Mouse (Mus musculus) large intestine, adult 2 months (tissue): ENCODE data around the gene Dynlt1b. TPM values are rescaled to one million over a fixed set of nuclear protein-coding genes. Genes with fewer than 3 reads are reported as not detected.
"Not testable (repeated sequence)": the region's sequence is repeated elsewhere in the genome, so short reads cannot be mapped to it uniquely, and the experiment has no call there.

ENCODE experiments used
- DNase-seq: peaks from one replicate; pipeline ENCODE4 v3.0.0-alpha.2; 2012; ENCODE audit warnings: low read depth, low spot score
- WGBS: fragments of 180-500 bp; shearing (Covaris S2); methylation state at CpG from one replicate; pipeline ENCODE4 v1.1.7; 2018; 5-methylcytosine and 5-hydroxymethylcytosine counted together
- polyA plus RNA-seq: library from polyadenylated mRNA; depleted of rRNA; stranded (reverse); fragments of >200 nt; gene quantifications from 2 replicates; pipeline ENCODE4 v1.2.3, GENCODE M21; 2012; rRNA removed

Gene Dynlt1b
- 354 and 485 TPM in 2 replicates for polyA plus RNA-seq

- 1% methylated on average over 27 of the region's 27 CpGs for WGBS
- DNase-seq, result peak; percentile 64
Measured at GRCm38 (mm10) chr17:6429945-6430344, at the start of gene Dynlt1b. TSS of gene Dynlt1b (plus strand) at chr17:6430112.

GRCm38 (mm10) chr17:6380182-6380841 lies 49.6 kb upstream of the Dynlt1b start:
- 89% methylated on average over 2 of the region's 8 CpGs for WGBS
- DNase-seq, result not testable (repeated sequence)

GRCm38 (mm10) chr17:6381071-6381682 lies 48.7 kb upstream of the Dynlt1b start:
- no CpG with 5 or more reads among the region's 8 CpGs for WGBS
- DNase-seq, result not testable (repeated sequence)

GRCm38 (mm10) chr17:6386927-6387326 lies 43.0 kb upstream of the Dynlt1b start:
- WGBS, result no CpG with 5 or more reads among the region's 4 CpGs
- DNase-seq, result not testable (repeated sequence)

- not testable (repeated sequence) for DNase-seq
- WGBS, result no CpG with 5 or more reads among the region's 9 CpGs
Measured at GRCm38 (mm10) chr17:6387380-6387911, 42.5 kb upstream of the Dynlt1b start.

- not testable (repeated sequence) for DNase-seq
- 81% methylated on average over 5 of the region's 7 CpGs for WGBS
Measured at GRCm38 (mm10) chr17:6389463-6389862, 40.4 kb upstream of the Dynlt1b start.

GRCm38 (mm10) chr17:6390731-6391130 lies 39.2 kb upstream of the Dynlt1b start:
- WGBS, result 85% methylated on average over 2 of the region's 2 CpGs
- not testable (repeated sequence) for DNase-seq

- DNase-seq, result not testable (repeated sequence)
- WGBS, result 80% methylated on average over 5 of the region's 6 CpGs
Measured at GRCm38 (mm10) chr17:6391736-6392135, 38.2 kb upstream of the Dynlt1b start.

GRCm38 (mm10) chr17:6392473-6393340 lies 37.2 kb upstream of the Dynlt1b start:
- no CpG with 5 or more reads among the region's 4 CpGs for WGBS
- DNase-seq, result not testable (repeated sequence)

- WGBS, result 100% methylated on average over 1 of the region's 3 CpGs
Measured at GRCm38 (mm10) chr17:6398079-6398478, 31.8 kb upstream of the Dynlt1b start.

GRCm38 (mm10) chr17:6398816-6399215 lies 31.1 kb upstream of the Dynlt1b start:
- 63% methylated on average over 7 of the region's 7 CpGs for WGBS
- not testable (repeated sequence) for DNase-seq

More at GRCm38 (mm10) chr17:6398079-6398478, 31.8 kb upstream of the Dynlt1b start:
- DNase-seq, result not testable (repeated sequence)

GRCm38 (mm10) chr17:6399281-6400096 lies 30.4 kb upstream of the Dynlt1b start:
- WGBS, result 39% methylated on average over 9 of the region's 13 CpGs
- DNase-seq, result not testable (repeated sequence)

- 76% methylated on average over 4 of the region's 4 CpGs for WGBS
- not testable (repeated sequence) for DNase-seq
Measured at GRCm38 (mm10) chr17:6400097-6400489, 29.8 kb upstream of the Dynlt1b start.

- DNase-seq, result not testable (repeated sequence)
- WGBS, result 59% methylated on average over 1 of the region's 1 CpGs
Measured at GRCm38 (mm10) chr17:6404493-6404892, 25.4 kb upstream of the Dynlt1b start.

GRCm38 (mm10) chr17:6406972-6407371 lies 22.9 kb upstream of the Dynlt1b start:
- 20% methylated on average over 1 of the region's 2 CpGs for WGBS

GRCm38 (mm10) chr17:6410713-6411213 lies 19.1 kb upstream of the Dynlt1b start:
- not testable (repeated sequence) for DNase-seq
- 32% methylated on average over 6 of the region's 6 CpGs for WGBS

More at GRCm38 (mm10) chr17:6406972-6407371, 22.9 kb upstream of the Dynlt1b start:
- DNase-seq, result not testable (repeated sequence)

- not testable (repeated sequence) for DNase-seq
- WGBS, result 29% methylated on average over 5 of the region's 7 CpGs
Measured at GRCm38 (mm10) chr17:6417118-6417517, 12.8 kb upstream of the Dynlt1b start.

GRCm38 (mm10) chr17:6420557-6420956 lies 9.4 kb upstream of the Dynlt1b start:
- not testable (repeated sequence) for DNase-seq
- 62% methylated on average over 1 of the region's 2 CpGs for WGBS
